Mouse (Mus musculus): ENCODE data around the gene Adamts10. TPM values are rescaled to one million over a fixed set of nuclear protein-coding genes. Genes with fewer than 3 reads are reported as not detected.

The Adamts10 gene
- polyA plus RNA-seq, 1 experiment = not detected

- Histone ChIP-seq H3K4me1 (ENCODE audit: control insufficient read depth, insufficient read depth, low read length) (no peaks in the 10 kb centered on the region), H3K4me3 (ENCODE audit: insufficient read depth, low read depth, low read length) (no peak overlapping the region), H3K27ac (ENCODE audit: insufficient read depth, low read depth, low read length) (no peak overlapping the region)
- WGBS = 58% methylated on average over 1 of the region's 1 CpGs
- TF ChIP-seq POLR2A (IDR thresholded peaks at IDR 0.05; ENCODE audit: insufficient read depth, low read depth, low read length) = no peak
- TF ChIP-seq CTCF (IDR thresholded peaks at IDR 0.05; ENCODE audit: insufficient read depth, low read depth, low read length) = no peak
Observed at GRCm38 (mm10) chr17:33564599-33564998, 40.6 kb downstream of the Adamts10 start.

- TF ChIP-seq CTCF (IDR thresholded peaks at IDR 0.05; ENCODE audit: insufficient read depth, low read depth, low read length) (no peak), POLR2A (IDR thresholded peaks at IDR 0.05; ENCODE audit: insufficient read depth, low read depth, low read length) (no peak)
- WGBS = 78% methylated on average over 2 of the region's 2 CpGs
- Histone ChIP-seq H3K4me3 (ENCODE audit: insufficient read depth, low read depth, low read length) (no peak overlapping the region), H3K4me1 (ENCODE audit: control insufficient read depth, insufficient read depth, low read length) (no peaks in the 10 kb centered on the region), H3K27ac (ENCODE audit: insufficient read depth, low read depth, low read length) (no peak overlapping the region)
Observed at GRCm38 (mm10) chr17:33566182-33566581, 42.2 kb downstream of the Adamts10 start.

- Histone ChIP-seq H3K4me3 (ENCODE audit: insufficient read depth, low read depth, low read length) (no peak overlapping the region), H3K4me1 (ENCODE audit: control insufficient read depth, insufficient read depth, low read length) (no peaks in the 10 kb centered on the region), H3K27ac (ENCODE audit: insufficient read depth, low read depth, low read length) (no peak overlapping the region)
- 93% methylated on average over 4 of the region's 4 CpGs for WGBS
- TF ChIP-seq POLR2A (IDR thresholded peaks at IDR 0.05; ENCODE audit: insufficient read depth, low read depth, low read length) (no peak), CTCF (IDR thresholded peaks at IDR 0.05; ENCODE audit: insufficient read depth, low read depth, low read length) (no peak)
Observed at GRCm38 (mm10) chr17:33584061-33584460, 60.1 kb downstream of the Adamts10 start.

GRCm38 (mm10) chr17:33586011-33586410 is 62.0 kb downstream of the Adamts10 start:
- no peak for TF ChIP-seq CTCF (IDR thresholded peaks at IDR 0.05; ENCODE audit: insufficient read depth, low read depth, low read length)
- TF ChIP-seq POLR2A (IDR thresholded peaks at IDR 0.05; ENCODE audit: insufficient read depth, low read depth, low read length) = no peak
- Histone ChIP-seq H3K4me1 (ENCODE audit: control insufficient read depth, insufficient read depth, low read length) (no peaks in the 10 kb centered on the region), H3K27ac (ENCODE audit: insufficient read depth, low read depth, low read length) (no peak overlapping the region), H3K4me3 (ENCODE audit: insufficient read depth, low read depth, low read length) (no peak overlapping the region)
- WGBS = 70% methylated on average over 17 of the region's 17 CpGs

- H3K27ac ChIP-seq (ENCODE audit: insufficient read depth, low read depth, low read length) = no peak overlapping the region
- TF ChIP-seq CTCF (IDR thresholded peaks at IDR 0.05; ENCODE audit: insufficient read depth, low read depth, low read length) = no peak
- TF ChIP-seq POLR2A (IDR thresholded peaks at IDR 0.05; ENCODE audit: insufficient read depth, low read depth, low read length) = no peak
- no peak overlapping the region for H3K4me3 ChIP-seq (ENCODE audit: insufficient read depth, low read depth, low read length)
Observed at GRCm38 (mm10) chr17:33597271-33597670, 73.3 kb downstream of the Adamts10 start.

GRCm38 (mm10) chr17:33598506-33598905 is 74.5 kb downstream of the Adamts10 start:
- 84% methylated on average over 5 of the region's 5 CpGs for WGBS
- H3K4me3 ChIP-seq (ENCODE audit: insufficient read depth, low read depth, low read length) = no peak overlapping the region
- TF ChIP-seq CTCF (IDR thresholded peaks at IDR 0.05; ENCODE audit: insufficient read depth, low read depth, low read length) = no peak
- no peak overlapping the region for H3K27ac ChIP-seq (ENCODE audit: insufficient read depth, low read depth, low read length)
- H3K4me1 ChIP-seq (ENCODE audit: control insufficient read depth, insufficient read depth, low read length) = no peaks in the 10 kb centered on the region; the same call in 1 of the 2 replicates

More at GRCm38 (mm10) chr17:33597271-33597670, 73.3 kb downstream of the Adamts10 start:
- H3K4me1 ChIP-seq (ENCODE audit: control insufficient read depth, insufficient read depth, low read length) = no peaks in the 10 kb centered on the region; the same call in 1 of the 2 replicates

- TF ChIP-seq POLR2A (IDR thresholded peaks at IDR 0.05; ENCODE audit: insufficient read depth, low read depth, low read length) = no peak
- no peak for TF ChIP-seq CTCF (IDR thresholded peaks at IDR 0.05; ENCODE audit: insufficient read depth, low read depth, low read length)
- 66% methylated on average over 8 of the region's 8 CpGs for WGBS
- Histone ChIP-seq H3K4me1 (ENCODE audit: control insufficient read depth, insufficient read depth, low read length) (no peaks in the 10 kb centered on the region; the same call in 1 of the 2 replicates), H3K4me3 (ENCODE audit: insufficient read depth, low read depth, low read length) (no peak overlapping the region), H3K27ac (ENCODE audit: insufficient read depth, low read depth, low read length) (no peak overlapping the region)
Observed at GRCm38 (mm10) chr17:33599836-33600475, 76.0 kb downstream of the Adamts10 start.

GRCm38 (mm10) chr17:33600831-33601230 is 76.8 kb downstream of the Adamts10 start:
- 80% methylated on average over 3 of the region's 3 CpGs for WGBS
- Histone ChIP-seq H3K27ac (ENCODE audit: insufficient read depth, low read depth, low read length) (no peak overlapping the region), H3K4me1 (ENCODE audit: control insufficient read depth, insufficient read depth, low read length) (no peaks in the 10 kb centered on the region; the same call in 1 of the 2 replicates), H3K4me3 (ENCODE audit: insufficient read depth, low read depth, low read length) (no peak overlapping the region)
- no peak for TF ChIP-seq CTCF (IDR thresholded peaks at IDR 0.05; ENCODE audit: insufficient read depth, low read depth, low read length)
- no peak for TF ChIP-seq POLR2A (IDR thresholded peaks at IDR 0.05; ENCODE audit: insufficient read depth, low read depth, low read length)

- no peak for TF ChIP-seq POLR2A (IDR thresholded peaks at IDR 0.05; ENCODE audit: insufficient read depth, low read depth, low read length)
- TF ChIP-seq CTCF (IDR thresholded peaks at IDR 0.05; ENCODE audit: insufficient read depth, low read depth, low read length) = no peak
- no peak overlapping the region for H3K27ac ChIP-seq (ENCODE audit: insufficient read depth, low read depth, low read length)
- H3K4me1 ChIP-seq (ENCODE audit: control insufficient read depth, insufficient read depth, low read length) = no peaks in the 10 kb centered on the region; the same call in 1 of the 2 replicates
- 87% methylated on average over 12 of the region's 12 CpGs for WGBS
- no peak overlapping the region for H3K4me3 ChIP-seq (ENCODE audit: insufficient read depth, low read depth, low read length)
Observed at GRCm38 (mm10) chr17:33601947-33602346, 77.9 kb downstream of the Adamts10 start.

Other genes with a start within 250 kb of the Adamts10 start
- gene Zfp955b, start 234.7 kb upstream of the Adamts10 start, polyA plus RNA-seq (2012; ENCODE audit: insufficient read depth, insufficient read length, low replicate concordance, missing spikeins) = not detected in 2 replicates
- not detected in 2 replicates for gene Zfp81, start 165.3 kb upstream of the Adamts10 start, polyA plus RNA-seq (2012; ENCODE audit: insufficient read depth, insufficient read length, low replicate concordance, missing spikeins)
- not detected in 2 replicates for gene Zfp101, start 129.6 kb upstream of the Adamts10 start, polyA plus RNA-seq (2012; ENCODE audit: insufficient read depth, insufficient read length, low replicate concordance, missing spikeins)
- not detected in 2 replicates for gene Actl9, start 91.3 kb upstream of the Adamts10 start, polyA plus RNA-seq (2012; ENCODE audit: insufficient read depth, insufficient read length, low replicate concordance, missing spikeins)
- not detected in 2 replicates for gene Myo1f, start 31.5 kb downstream of the Adamts10 start, polyA plus RNA-seq (2012; ENCODE audit: insufficient read depth, insufficient read length, low replicate concordance, missing spikeins)
- gene Zfp414, start 104.9 kb downstream of the Adamts10 start, polyA plus RNA-seq (2012; ENCODE audit: insufficient read depth, insufficient read length, low replicate concordance, missing spikeins) = not detected in 2 replicates
- not detected in 2 replicates for gene Pram1, start 113.9 kb downstream of the Adamts10 start, polyA plus RNA-seq (2012; ENCODE audit: insufficient read depth, insufficient read length, low replicate concordance, missing spikeins)
- gene Hnrnpm, start 162.7 kb downstream of the Adamts10 start, polyA plus RNA-seq (2012; ENCODE audit: insufficient read depth, insufficient read length, low replicate concordance, missing spikeins) = 317 TPM in 1 of 2 replicates, not detected in the other
- not detected in 2 replicates for gene March2, start 194.5 kb downstream of the Adamts10 start, polyA plus RNA-seq (2012; ENCODE audit: insufficient read depth, insufficient read length, low replicate concordance, missing spikeins)
- 744 TPM in 1 of 2 replicates, not detected in the other for gene Rab11b, start 236.3 kb downstream of the Adamts10 start, polyA plus RNA-seq (2012; ENCODE audit: insufficient read depth, insufficient read length, low replicate concordance, missing spikeins)

All from olfactory bulb, adult 2 months (tissue).